Mouse (Mus musculus) urinary bladder, postnatal 36 days (tissue): ENCODE measurements around the gene Mink1.
"Not testable (repeated sequence)": the region's sequence is repeated elsewhere in the genome, so short reads cannot be mapped to it uniquely, and the experiment has no call there.

Experiments used
- DNase-seq, 2 experiments: peaks; one replicate each; pipeline ENCODE4 v3.0.0; 2022; ENCODE audit warnings: low spot score in 2 of 2, mixed read lengths in 1 of 2

Mink1 gene

GRCm38 (mm10) chr11:70553940-70554339, 8.7 kb upstream of the Mink1 start:
- no peak for DNase-seq

GRCm38 (mm10) chr11:70557545-70557944, 5.1 kb upstream of the Mink1 start:
- no peak for DNase-seq

GRCm38 (mm10) chr11:70561937-70562286, 769 bp upstream of the Mink1 start:
- no peak for DNase-seq

GRCm38 (mm10) chr11:70562995-70563469, 351 bp downstream of the Mink1 start:
- no peak for DNase-seq

- DNase-seq = peak in 1 of 2 experiments; percentile 27
Measured at GRCm38 (mm10) chr11:70563470-70564275, 992 bp downstream of the Mink1 start.

GRCm38 (mm10) chr11:70564276-70564873, 1.7 kb downstream of the Mink1 start:
- no peak for DNase-seq

- no peak for DNase-seq
Measured at GRCm38 (mm10) chr11:70566586-70566985, 3.9 kb downstream of the Mink1 start.

- DNase-seq = not testable (repeated sequence)
Measured at GRCm38 (mm10) chr11:70570614-70571013, 7.9 kb downstream of the Mink1 start.

GRCm38 (mm10) chr11:70571641-70572040, 9.0 kb downstream of the Mink1 start:
- DNase-seq = no peak

- DNase-seq = no peak
Measured at GRCm38 (mm10) chr11:70572348-70572902, 9.7 kb downstream of the Mink1 start.

- DNase-seq = no peak
Measured at GRCm38 (mm10) chr11:70573872-70574271, 11.2 kb downstream of the Mink1 start.

GRCm38 (mm10) chr11:70577201-70577600, 14.5 kb downstream of the Mink1 start:
- peak in 1 of 2 experiments; percentile 35 for DNase-seq

- DNase-seq = no peak
Measured at GRCm38 (mm10) chr11:70578962-70579361, 16.3 kb downstream of the Mink1 start.

- no peak for DNase-seq
Measured at GRCm38 (mm10) chr11:70579710-70580357, 17.2 kb downstream of the Mink1 start.

- no peak for DNase-seq
Measured at GRCm38 (mm10) chr11:70580358-70580720, 17.7 kb downstream of the Mink1 start.

- no peak for DNase-seq
Measured at GRCm38 (mm10) chr11:70580921-70581320, 18.2 kb downstream of the Mink1 start.

- no peak for DNase-seq
Measured at GRCm38 (mm10) chr11:70582196-70582595, 19.5 kb downstream of the Mink1 start.

GRCm38 (mm10) chr11:70583022-70583714, 20.5 kb downstream of the Mink1 start:
- no peak for DNase-seq

- no peak for DNase-seq
Measured at GRCm38 (mm10) chr11:70583775-70584174, 21.1 kb downstream of the Mink1 start.

GRCm38 (mm10) chr11:70585457-70585856, 22.8 kb downstream of the Mink1 start:
- DNase-seq = peak; percentile 74 to 85

- DNase-seq = no peak
Measured at GRCm38 (mm10) chr11:70586261-70586660, 23.6 kb downstream of the Mink1 start.

- DNase-seq = no peak
Measured at GRCm38 (mm10) chr11:70586954-70587353, 24.3 kb downstream of the Mink1 start.
